Comparison of ENCODE assay signal across 12 mouse cellular contexts in genomic region chr9:48813960-48814880, GRCm38 (mm10). TPM values are rescaled to one million over a fixed set of nuclear protein-coding genes. Genes with fewer than 3 reads are reported as not detected.
DNase-seq lines count a peak whose midpoint lies in the region; ATAC-seq and TF ChIP-seq lines count a peak whose summit lies in the region.
"Had no signal": no experiment of that assay in that cellular context is flagged by ENCODE, and none has a peak within 500 bp of the region (broad histone marks: within the 10 kb centered on the region; RNA-seq: fewer than 3 reads in every experiment).

No protein-coding gene starts in this region.

- peak; percentile 32 for DNase-seq in lung, postnatal 10 days
- DNase-seq in lung, postnatal 14 days: no peak
- no peak for DNase-seq in cerebellum, adult 2 months
- DNase-seq in left cerebral cortex, adult 18-20 months (ENCODE audit: low spot score in 2 of 2): no peak
- DNase-seq: cerebellum, postnatal 36 days; kidney, postnatal 4 days; thymus, postnatal 36 days had no signal

- peak overlapping the region; percentile 52 for H3K27ac ChIP-seq in heart, embryonic 16.5 days (ENCODE audit: low read length)
- H3K27ac ChIP-seq in cerebellum, adult 2 months (ENCODE audit: insufficient read depth, low read length): no peak overlapping the region
- H3K27ac ChIP-seq: macrophage had no signal

- H3K4me1 ChIP-seq in heart, embryonic 16.5 days (ENCODE audit: control insufficient read depth, insufficient read depth, low read length): peaks cover 27% of the 10 kb centered on the region
- no peaks in the 10 kb centered on the region; the same call in 1 of the 2 replicates for H3K4me1 ChIP-seq in cerebellum, adult 2 months (ENCODE audit: control insufficient read depth, insufficient read depth, low read length)

- H3K27me3 ChIP-seq in heart, embryonic 16.5 days (ENCODE audit: control insufficient read depth, insufficient read depth, low read length): peaks cover 6% of the 10 kb centered on the region
- H3K27me3 ChIP-seq in cerebellum, adult 2 months (ENCODE audit: control insufficient read depth, insufficient read depth, low read length): no peaks in the 10 kb centered on the region

- H3K9ac ChIP-seq in heart, embryonic 16.5 days (ENCODE audit: low read length): peak overlapping the region; percentile 56

- TF ChIP-seq CTCF in cerebellum, adult 2 months (IDR thresholded peaks at IDR 0.05; ENCODE audit: borderline replicate concordance, insufficient read depth, low read depth, low read length): no peak

- no peaks in the 10 kb centered on the region for H3K9me3 ChIP-seq in heart, embryonic 16.5 days (replicated peaks; ENCODE audit: control insufficient read depth, low read length)

- no peak for TF ChIP-seq POLR2A in cerebellum, adult 2 months (IDR thresholded peaks at IDR 0.05; ENCODE audit: borderline replicate concordance, insufficient read depth, low read length)

- H3K36me3 ChIP-seq in heart, embryonic 16.5 days (ENCODE audit: control insufficient read depth, insufficient read depth): no peaks in the 10 kb centered on the region

- no peak overlapping the region for H3K4me3 ChIP-seq in heart, embryonic 16.5 days (ENCODE audit: low read length)
- H3K4me3 ChIP-seq in cerebellum, adult 2 months (replicated peaks; ENCODE audit: insufficient read depth, low read depth, low read length): no peak overlapping the region

- 32% methylated on average over 19 of the region's 19 CpGs for WGBS in heart, embryonic 16.5 days
- whole genome bisulfite sequencing in cerebellum, adult 2 months: 41% methylated on average over 19 of the region's 19 CpGs

- H3K4me2 ChIP-seq in heart, embryonic 16.5 days (ENCODE audit: low read depth, low read length): peak overlapping the region; percentile 47

- peak; percentile 64 for ATAC-seq in erythroblast, adult 5-6 weeks (replicated peaks; ENCODE audit: low FRiP score, poor library complexity, severe bottlenecking)
- ATAC-seq in heart, embryonic 16.5 days (replicated peaks; ENCODE audit: extremely low read depth, insufficient read depth, low FRiP score): peak; percentile 33
- ATAC-seq in megakaryocyte, adult 5-6 weeks (ENCODE audit: poor library complexity, severe bottlenecking): peak; percentile 64
- ATAC-seq: forebrain, embryonic 16.5 days had no signal

RNA-seq across cellular contexts. Expression of gene Zbtb16, which starts 21.8 kb away (rescaled TPM):
- 1.7 and 2.9 TPM in 2 replicates for total RNA-seq in erythroblast, adult 5-6 weeks (2015; ENCODE audit: low replicate concordance)
- total RNA-seq in erythroblast, adult 5-6 weeks (2017; ENCODE audit: low replicate concordance): 0.77 and 1.8 TPM in 2 replicates
- polyA plus RNA-seq in heart, embryonic 16.5 days (2015; fragmentation: Nextera tagmentation; extraction: Ambion mirVana): 10.4 and 10.5 TPM in 2 replicates
- 1.9 and 3.0 TPM in 2 replicates for total RNA-seq in megakaryocyte, adult 5-6 weeks (2015)
- total RNA-seq in megakaryocyte, adult 5-6 weeks (2017): 2.2 and 2.7 TPM in 2 replicates
- polyA plus RNA-seq in cerebellum, adult 2 months (2012; rRNA removed): 5.0 and 8.5 TPM in 2 replicates
- total RNA-seq in left cerebral cortex, adult 18-20 months (2021): 10 to 100 TPM; 63.6 to 86.3 TPM

Comparison
In these comparisons a context has a peak if more than half of its experiments do, and no peak if none do; other contexts are left out.
1. RNA of gene Zbtb16, which starts 21.8 kb away (total RNA-seq): 63.6 to 86.3 TPM in left cerebral cortex, adult 18-20 months; 1.9 to 3.0 TPM in megakaryocyte, adult 5-6 weeks and 0.77 to 2.9 TPM in erythroblast, adult 5-6 weeks; every median in the first group is over 10 times any median in the second.
2. Peak in every context shown above with its lines, with median percentiles within 50 percentile points of each other: ATAC-seq.